Mouse (Mus musculus): ENCODE results near the gene Robo1.

- TF ChIP-seq CTCF (IDR thresholded peaks at IDR 0.05; ENCODE audit: control insufficient read depth, insufficient read depth, insufficient replicate concordance, low read depth, low read length), result no peak
- no peak for TF ChIP-seq POLR2A (IDR thresholded peaks at IDR 0.05; ENCODE audit: control insufficient read depth, low read depth, low read length)
Measured at GRCm38 (mm10) chr16:72663351-72664232, 355.5 kb downstream of the Robo1 start.
